Mouse (Mus musculus): ENCODE measurements around the gene Olfr1386.
"Not testable (repeated sequence)": the region's sequence is repeated elsewhere in the genome, so short reads cannot be mapped to it uniquely, and the experiment has no call there.

Gene Olfr1386

DNA sequence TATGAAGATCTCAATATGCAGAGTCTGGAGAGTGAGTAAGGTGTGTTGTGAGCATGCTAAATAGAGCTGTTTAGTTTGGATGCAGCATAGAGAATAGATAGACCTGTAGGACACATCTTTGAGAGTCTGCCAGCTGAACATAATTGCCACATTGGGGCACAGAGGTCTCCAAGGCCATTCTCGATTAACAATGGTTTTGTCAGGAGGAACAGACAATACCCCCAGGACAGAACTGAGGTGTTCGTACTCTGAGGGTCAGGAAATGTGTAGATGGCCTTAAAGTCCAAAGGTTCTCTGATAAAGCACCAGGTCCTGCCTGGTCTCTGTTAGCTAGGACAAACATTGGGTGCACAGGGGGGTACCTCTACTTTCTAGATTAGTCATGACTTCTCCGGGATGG lies at the start of gene Olfr1386:
Gene Olfr1386 (plus strand): TSS at position 301 of the 400 bp plus-strand sequence.
- DNase-seq: not testable (repeated sequence)

DNA sequence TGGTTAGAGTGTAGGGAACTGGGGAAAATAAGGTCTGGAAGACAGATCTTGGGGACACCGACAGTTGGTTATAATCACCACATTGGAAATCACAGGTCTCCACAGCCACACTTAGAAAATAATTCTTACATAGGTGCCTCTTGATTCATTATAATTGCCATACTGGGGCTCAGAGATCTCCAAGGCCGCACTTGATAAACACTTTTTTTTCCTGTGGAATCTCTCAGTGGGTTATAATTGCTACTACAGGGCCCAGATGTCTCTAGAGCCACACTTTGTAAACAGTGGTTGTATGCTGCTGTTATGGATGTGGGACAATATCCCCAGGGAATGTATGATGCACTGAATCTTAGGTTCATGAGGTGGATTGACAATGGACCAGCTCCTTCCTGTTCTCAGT lies 42.1 kb upstream of the Olfr1386 start, which contains the start of gene Olfr1389:
Gene Olfr1389 (plus strand): TSS at position 301 of the 400 bp plus-strand sequence.
- no peak for DNase-seq

DNA sequence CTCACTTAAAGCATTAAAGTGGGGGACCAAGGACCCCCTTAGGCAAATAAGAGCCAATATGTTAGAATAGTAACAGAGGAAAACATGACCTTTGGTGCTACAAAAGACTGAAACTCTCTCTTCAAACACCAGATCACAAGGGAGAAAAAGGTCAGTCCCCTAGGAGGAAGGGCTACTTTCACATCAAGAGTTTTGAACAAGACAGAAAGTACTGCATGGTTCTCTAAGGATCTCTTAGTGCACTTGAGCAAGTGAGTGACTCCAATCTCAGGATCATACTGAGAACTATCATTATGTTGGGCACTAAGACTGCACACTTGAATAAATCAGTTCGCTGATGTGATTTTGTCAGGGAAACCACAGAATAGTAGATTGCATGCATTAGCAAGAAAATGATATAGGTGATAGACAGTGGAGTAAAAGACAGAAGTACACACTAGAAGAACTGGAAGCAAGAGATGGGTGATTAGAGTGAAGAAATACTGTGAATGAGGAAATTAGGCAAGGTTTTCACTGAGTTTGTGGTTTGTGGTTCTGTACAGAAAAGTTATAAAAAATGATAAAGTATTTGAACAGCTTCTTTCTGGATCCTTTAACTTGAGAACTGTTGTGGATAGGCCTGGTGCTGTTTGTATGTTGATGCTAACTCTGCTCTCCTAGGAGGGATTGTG lies 39.5 kb upstream of the Olfr1386 start:
- DNase-seq: no peak

DNA sequence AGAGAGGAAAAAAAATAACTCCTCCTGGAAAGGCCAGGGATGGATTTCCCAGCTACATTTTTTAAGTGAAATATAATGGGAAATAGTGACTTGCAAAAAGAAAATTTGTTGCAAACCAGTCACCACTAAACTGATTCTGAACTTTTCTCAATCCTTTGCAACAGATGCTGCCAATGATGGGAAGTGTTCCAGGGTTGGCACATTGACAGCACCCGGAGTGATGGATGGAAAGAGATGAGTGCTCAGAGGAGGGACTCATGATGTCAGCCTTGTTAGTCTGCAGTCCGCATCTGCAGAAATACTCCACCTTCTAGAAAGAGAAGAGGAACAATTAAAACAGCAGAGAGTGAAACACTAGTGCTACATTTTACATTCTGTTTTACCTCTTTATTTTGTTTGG lies 35.2 kb upstream of the Olfr1386 start:
- no peak for DNase-seq

DNA sequence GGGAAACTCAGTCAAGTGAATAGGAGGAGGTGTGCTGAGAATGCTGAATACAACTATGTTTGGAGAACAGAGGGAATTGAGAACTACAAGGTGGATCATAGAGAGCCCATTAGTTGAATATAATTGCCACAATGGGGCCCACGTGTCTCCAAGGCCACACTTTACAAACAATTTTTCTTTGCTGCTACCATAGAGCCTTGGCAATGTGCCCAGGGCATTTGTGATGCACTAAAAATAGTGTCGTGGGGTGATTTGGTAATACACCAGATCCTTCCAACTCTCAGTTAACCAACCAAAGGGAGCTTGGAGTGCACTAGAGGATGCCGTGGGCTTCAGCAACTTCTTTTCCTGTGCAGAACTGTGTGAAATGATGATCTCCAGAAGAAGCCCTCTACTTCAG lies 28.4 kb upstream of the Olfr1386 start, which contains the start of gene Olfr1388:
Gene Olfr1388 (plus strand): TSS at position 214 of the 400 bp plus-strand sequence.
- DNase-seq: no peak

DNA sequence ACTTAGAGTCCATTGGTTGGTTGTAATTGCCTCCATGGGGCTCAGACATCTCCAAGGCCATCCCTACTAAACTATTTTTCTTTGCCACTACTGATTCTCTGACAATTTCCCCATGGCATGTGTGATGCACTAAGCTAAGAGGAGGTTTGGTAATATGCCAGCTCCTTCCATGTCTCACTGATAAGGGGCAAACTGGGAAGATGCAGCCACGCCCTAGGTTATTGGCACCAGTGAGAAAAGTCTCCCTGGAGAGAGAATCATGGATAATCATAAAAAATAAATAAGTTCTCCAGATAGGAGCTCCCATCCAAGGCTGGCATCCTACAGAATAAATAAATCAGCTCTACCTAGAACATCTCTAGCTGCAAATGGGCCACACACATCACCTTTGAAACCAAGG lies 9.8 kb upstream of the Olfr1386 start, which contains the start of gene Olfr1387:
Gene Olfr1387 (plus strand): TSS at position 301 of the 400 bp plus-strand sequence.
- DNase-seq: no peak

DNA sequence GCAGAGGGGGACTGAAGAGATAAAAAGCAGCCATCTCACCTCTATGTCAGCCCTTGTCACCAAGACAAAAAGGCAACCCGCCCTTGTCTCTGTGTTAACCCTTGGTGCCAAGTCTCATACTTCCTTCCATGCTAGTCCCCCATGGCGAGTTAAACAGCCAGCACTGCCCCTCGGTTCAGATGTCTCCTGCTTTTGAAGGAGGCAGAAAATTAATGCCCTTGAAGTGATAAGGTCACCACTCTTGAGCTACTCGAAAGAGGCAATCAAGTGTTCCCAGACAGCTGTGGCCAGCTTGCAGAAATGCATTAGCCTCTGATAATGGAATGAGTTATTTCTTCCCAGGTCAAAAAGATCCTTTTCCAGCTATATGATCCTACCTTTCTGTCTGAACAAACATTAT lies 21.1 kb downstream of the Olfr1386 start:
- DNase-seq: no peak

DNA sequence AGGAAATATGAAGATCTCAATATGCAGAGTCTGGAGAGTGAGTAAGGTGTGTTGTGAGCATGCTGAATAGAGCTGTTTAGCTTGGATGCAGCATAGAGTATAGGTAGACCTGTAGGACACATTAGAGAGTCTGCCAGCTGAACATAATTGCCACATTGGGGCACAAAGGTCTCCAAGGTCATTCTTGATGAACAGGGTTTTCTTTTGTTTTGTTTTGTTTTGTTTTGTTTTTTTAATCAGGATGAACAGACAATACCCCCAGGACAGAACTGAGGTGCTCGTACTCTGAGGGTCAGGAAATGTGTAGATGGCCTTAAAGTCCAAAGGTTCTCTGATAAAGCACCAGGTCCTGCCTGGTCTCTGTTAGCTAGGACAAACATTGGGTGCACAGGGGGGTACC lies 23.9 kb downstream of the Olfr1386 start, which contains the start of gene Olfr1385:
Gene Olfr1385 (plus strand): TSS at position 301 of the 400 bp plus-strand sequence.
- DNase-seq: not testable (repeated sequence)

DNA sequence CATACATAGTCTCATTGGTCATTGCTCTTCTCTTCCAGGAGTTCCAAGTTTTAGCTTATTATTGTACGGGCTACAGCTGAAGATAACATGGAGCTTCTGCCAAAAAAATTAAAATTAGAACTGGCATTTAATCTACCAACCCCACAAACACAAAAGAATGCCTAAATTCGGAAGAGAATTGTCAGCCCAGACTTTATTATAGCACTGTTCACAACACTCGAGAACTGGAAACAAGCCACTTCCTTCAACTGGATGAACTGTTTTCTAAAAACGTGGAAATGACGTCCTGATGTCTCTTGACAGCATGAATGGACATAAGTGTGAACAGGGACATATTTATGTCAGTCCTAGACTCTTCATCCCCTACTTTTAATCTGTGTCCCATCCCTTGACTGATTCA lies 53.2 kb downstream of the Olfr1386 start:
- DNase-seq: no peak

DNA sequence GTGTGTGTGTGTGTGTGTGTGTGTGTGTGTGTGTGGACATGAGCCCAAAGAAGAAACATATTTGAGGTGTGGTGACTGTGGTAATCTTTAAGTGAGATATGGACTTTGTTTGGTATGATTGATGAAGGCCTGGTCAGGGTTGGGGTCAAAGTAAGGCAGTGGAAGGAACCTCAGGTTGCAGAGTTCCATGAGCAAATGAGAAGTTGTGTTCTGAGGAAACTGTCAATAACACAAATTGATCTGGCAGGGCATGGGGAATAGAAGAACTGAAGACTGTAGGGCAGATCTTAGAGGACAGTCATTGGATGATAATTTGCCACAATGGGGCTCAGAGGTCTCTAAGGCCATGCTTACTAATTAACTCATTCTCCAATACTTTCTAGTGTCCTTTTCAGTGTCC lies 54.5 kb downstream of the Olfr1386 start, which contains the start of gene Olfr1383:
Gene Olfr1383 (plus strand): TSS at position 301 of the 400 bp plus-strand sequence.
- no peak for DNase-seq

Measured in cerebellum, adult 8-10 months (tissue).